Mouse (Mus musculus) kidney, postnatal 0 days (tissue): ENCODE results near the gene Tmeff1. TPM values are rescaled to one million over a fixed set of nuclear protein-coding genes. Genes with fewer than 3 reads are reported as not detected.
"Not testable (repeated sequence)": the region's sequence is repeated elsewhere in the genome, so short reads cannot be mapped to it uniquely, and the experiment has no call there.

ENCODE experiments used
- ATAC-seq: fragments of 200-750 bp; cut with Nextera tagmentation; replicated peaks from 2 replicates; pipeline ENCODE4 v1.8.0; 2017; ENCODE audit warnings: low read depth, moderate number of reproducible peaks, moderate TSS enrichment, moderate library complexity; ENCODE audit not compliant: low FRiP score
- DNase-seq: peaks from one replicate; pipeline ENCODE4 v3.0.0-alpha.2; 2016; ENCODE audit warnings: low spot score
- H3K27ac ChIP-seq: fragments of 300-500 bp; sonication (generic); 2 replicates; pipeline ENCODE4 v1.5.1; 2014; ENCODE audit warnings: mild to moderate bottlenecking
- H3K27me3 ChIP-seq: fragments of 300-500 bp; sonication (generic); 2 replicates; pipeline ENCODE4 v1.6.1; 2014; ENCODE audit warnings: low read length, mixed read lengths; ENCODE audit not compliant: insufficient read depth
- H3K36me3 ChIP-seq: fragments of 300-500 bp; sonication (generic); 2 replicates; pipeline ENCODE4 v1.6.1; 2014; ENCODE audit warnings: low read length, mixed read lengths; ENCODE audit not compliant: insufficient read depth
- H3K4me1 ChIP-seq: fragments of 300-500 bp; sonication (generic); replicated peaks from 2 replicates; pipeline ENCODE4 v1.6.1; 2014; ENCODE audit warnings: antibody characterized with exemption, low read length, mixed read lengths; ENCODE audit not compliant: insufficient read depth
- H3K4me2 ChIP-seq: fragments of 300-500 bp; sonication (generic); 2 replicates; pipeline ENCODE4 v1.6.1; 2014; ENCODE audit warnings: mild to moderate bottlenecking, low read length, moderate library complexity, mixed read lengths
- H3K4me3 ChIP-seq: fragments of 300-500 bp; sonication (generic); replicated peaks from 2 replicates; pipeline ENCODE4 v1.5.1; 2014; ENCODE audit warnings: low read depth, low read length
- H3K9ac ChIP-seq: fragments of 300-500 bp; sonication (generic); 2 replicates; pipeline ENCODE4 v1.6.1; 2014; ENCODE audit warnings: low read depth, low read length
- H3K9me3 ChIP-seq: fragments of 300-500 bp; sonication (generic); replicated peaks from 2 replicates; pipeline ENCODE4 v1.6.1; 2016; ENCODE audit warnings: low read length, inconsistent platforms, mixed read lengths
- CTCF ChIP-seq: IDR thresholded peaks from 2 replicates; pipeline ENCODE4 v1.5.1; 2016; ENCODE audit warnings: antibody characterized with exemption, low read depth, mild to moderate bottlenecking, moderate library complexity
- WGBS: fragments of 180-500 bp; shearing (Covaris S2); extraction: QIAGEN DNeasy Blood & Tissue Kit; methylation state at CpG from one replicate; pipeline ENCODE4 v1.1.7; 2014; 5-methylcytosine and 5-hydroxymethylcytosine counted together
- polyA plus RNA-seq: library from polyadenylated mRNA; unstranded; fragments of >200 nt; fragmentation: Nextera tagmentation; extraction: Ambion mirVana; gene quantifications from 2 replicates; pipeline ENCODE4 v1.2.1, GENCODE M21; 2015

Tmeff1 gene
- polyA plus RNA-seq, 1 experiment from 2014 or later = 37.7 TPM

GRCm38 (mm10) chr4:48680648-48681343 is 95.8 kb downstream of the Tmeff1 start:
- Histone ChIP-seq H3K9me3 (no peaks in the 10 kb centered on the region), H3K36me3 (no peaks in the 10 kb centered on the region), H3K4me1 (no peaks in the 10 kb centered on the region), H3K27ac (no peak overlapping the region), H3K4me2 (peak overlapping the region; percentile 36), H3K4me3 (no peak overlapping the region), H3K27me3 (no peaks in the 10 kb centered on the region), H3K9ac (no peak overlapping the region)
- DNase-seq (peak; percentile 94), ATAC-seq (no peak)
- WGBS = 35% methylated on average over 10 of the region's 11 CpGs
- peak; percentile 81 for TF ChIP-seq CTCF

- no peaks in the 10 kb centered on the region for H3K27me3 ChIP-seq
- 88% methylated on average over 8 of the region's 8 CpGs for WGBS
- no peaks in the 10 kb centered on the region for H3K36me3 ChIP-seq
- ATAC-seq (no peak), DNase-seq (no peak)
- no peaks in the 10 kb centered on the region for H3K4me1 ChIP-seq
- no peaks in the 10 kb centered on the region for H3K9me3 ChIP-seq
- no peak overlapping the region for H3K4me3 ChIP-seq
- no peak overlapping the region for H3K9ac ChIP-seq
- no peak overlapping the region for H3K4me2 ChIP-seq
- no peak overlapping the region for H3K27ac ChIP-seq
- no peak for TF ChIP-seq CTCF
Observed at GRCm38 (mm10) chr4:48683126-48683525, 98.2 kb downstream of the Tmeff1 start.

GRCm38 (mm10) chr4:48683633-48684209 is 98.7 kb downstream of the Tmeff1 start:
- not testable (repeated sequence) for H3K27me3 ChIP-seq, H3K9ac ChIP-seq, H3K9me3 ChIP-seq, DNase-seq, H3K4me1 ChIP-seq, H3K27ac ChIP-seq, ATAC-seq, H3K36me3 ChIP-seq, H3K4me2 ChIP-seq, H3K4me3 ChIP-seq
- WGBS = 94% methylated on average over 12 of the region's 21 CpGs

GRCm38 (mm10) chr4:48684593-48685187 is 99.7 kb downstream of the Tmeff1 start:
- 56% methylated on average over 7 of the region's 7 CpGs for WGBS
- H3K27me3 ChIP-seq = no peaks in the 10 kb centered on the region
- no peak for ATAC-seq
- no peak overlapping the region for H3K9ac ChIP-seq
- no peaks in the 10 kb centered on the region for H3K9me3 ChIP-seq
- DNase-seq = no peak
- H3K4me3 ChIP-seq = no peak overlapping the region
- H3K36me3 ChIP-seq = no peaks in the 10 kb centered on the region
- no peaks in the 10 kb centered on the region for H3K4me1 ChIP-seq
- TF ChIP-seq CTCF = no peak
- H3K27ac ChIP-seq = peak overlapping the region; percentile 36
- no peak overlapping the region for H3K4me2 ChIP-seq

GRCm38 (mm10) chr4:48688148-48688547 is 103.2 kb downstream of the Tmeff1 start:
- DNase-seq (no peak), ATAC-seq (no peak)
- no peak for TF ChIP-seq CTCF
- Histone ChIP-seq H3K4me2 (no peak overlapping the region), H3K9me3 (no peaks in the 10 kb centered on the region), H3K27me3 (no peaks in the 10 kb centered on the region), H3K9ac (no peak overlapping the region), H3K36me3 (no peaks in the 10 kb centered on the region), H3K4me1 (0 out of 2 replicates have a peak, but pooled peaks cover 3% of the 10 kb centered on the region), H3K4me3 (no peak overlapping the region), H3K27ac (no peak overlapping the region)
- 54% methylated on average over 6 of the region's 6 CpGs for WGBS

GRCm38 (mm10) chr4:48690640-48691039 is 105.7 kb downstream of the Tmeff1 start:
- DNase-seq = peak; percentile 70
- peak; percentile 73 for TF ChIP-seq CTCF
- Histone ChIP-seq H3K9me3 (no peaks in the 10 kb centered on the region), H3K4me2 (no peak overlapping the region), H3K4me3 (no peak overlapping the region), H3K27me3 (no peaks in the 10 kb centered on the region), H3K9ac (no peak overlapping the region), H3K27ac (no peak overlapping the region), H3K36me3 (no peaks in the 10 kb centered on the region), H3K4me1 (0 out of 2 replicates have a peak, but pooled peaks cover 3% of the 10 kb centered on the region)
- 81% methylated on average over 9 of the region's 9 CpGs for WGBS
- no peak for ATAC-seq
